Mouse (Mus musculus) neural tube, embryonic 11.5 days (tissue): ENCODE data around the gene Dpysl5. TPM values are rescaled to one million over a fixed set of nuclear protein-coding genes. Genes with fewer than 3 reads are reported as not detected.
A peak's percentile ranks its signal among the peaks of the same experiment; 100 is the strongest.
"Not testable (repeated sequence)": the region's sequence is repeated elsewhere in the genome, so short reads cannot be mapped to it uniquely, and the experiment has no call there.

Experiments used
- ATAC-seq: fragments of 200-750 bp; cut with Nextera tagmentation; 2 replicates; pipeline ENCODE4 v1.8.0; 2017; ENCODE audit warnings: moderate number of reproducible peaks, mild to moderate bottlenecking, moderate TSS enrichment, moderate library complexity; ENCODE audit not compliant: insufficient read depth, low FRiP score, low TSS enrichment
- DNase-seq: peaks from one replicate; pipeline ENCODE4 v3.0.0-alpha.2; 2015; ENCODE audit warnings: low spot score
- H3K27ac ChIP-seq: fragments of 300-500 bp; sonication (generic); 2 replicates; pipeline ENCODE4 v1.5.1; 2014; ENCODE audit warnings: low read depth, mild to moderate bottlenecking, low read length
- H3K27me3 ChIP-seq: fragments of 300-500 bp; sonication (generic); 2 replicates; pipeline ENCODE4 v1.6.1; 2014; ENCODE audit warnings: mild to moderate bottlenecking, low read length, mixed read lengths; ENCODE audit not compliant: control insufficient read depth, insufficient read depth
- H3K36me3 ChIP-seq: fragments of 300-500 bp; sonication (generic); 2 replicates; pipeline ENCODE4 v1.6.1; 2014; ENCODE audit warnings: mild to moderate bottlenecking, low read length, moderate library complexity, mixed read lengths; ENCODE audit not compliant: control insufficient read depth, insufficient read depth
- H3K4me1 ChIP-seq: fragments of 300-500 bp; sonication (generic); 2 replicates; pipeline ENCODE4 v1.6.1; 2014; ENCODE audit warnings: low read length, mixed read lengths; ENCODE audit not compliant: control insufficient read depth, insufficient read depth
- H3K4me2 ChIP-seq: fragments of 300-500 bp; sonication (generic); 2 replicates; pipeline ENCODE4 v1.6.1; 2014; ENCODE audit warnings: low read depth, mild to moderate bottlenecking, moderate library complexity
- H3K4me3 ChIP-seq: fragments of 300-500 bp; sonication (generic); 2 replicates; pipeline ENCODE4 v1.5.1; 2014; ENCODE audit warnings: low read depth, low read length
- H3K9ac ChIP-seq: fragments of 300-500 bp; sonication (generic); 2 replicates; pipeline ENCODE4 v1.6.1; 2014; ENCODE audit warnings: mild to moderate bottlenecking, low read length
- H3K9me3 ChIP-seq: fragments of 300-500 bp; sonication (generic); 2 replicates; pipeline ENCODE4 v1.6.1; 2016; ENCODE audit warnings: low read length; ENCODE audit not compliant: control insufficient read depth
- WGBS: fragments of 180-500 bp; shearing (Covaris S2); extraction: QIAGEN DNeasy Blood & Tissue Kit; methylation state at CpG from one replicate; pipeline ENCODE4 v1.1.7; 2014; 5-methylcytosine and 5-hydroxymethylcytosine counted together
- polyA plus RNA-seq: library from polyadenylated mRNA; unstranded; fragments of >200 nt; fragmentation: Nextera tagmentation; extraction: Ambion mirVana; gene quantifications from 2 replicates; pipeline ENCODE4 v1.2.1, GENCODE M21; 2014

Dpysl5 gene
- polyA plus RNA-seq, 1 experiment from 2014 or later, result 104 TPM

DNA sequence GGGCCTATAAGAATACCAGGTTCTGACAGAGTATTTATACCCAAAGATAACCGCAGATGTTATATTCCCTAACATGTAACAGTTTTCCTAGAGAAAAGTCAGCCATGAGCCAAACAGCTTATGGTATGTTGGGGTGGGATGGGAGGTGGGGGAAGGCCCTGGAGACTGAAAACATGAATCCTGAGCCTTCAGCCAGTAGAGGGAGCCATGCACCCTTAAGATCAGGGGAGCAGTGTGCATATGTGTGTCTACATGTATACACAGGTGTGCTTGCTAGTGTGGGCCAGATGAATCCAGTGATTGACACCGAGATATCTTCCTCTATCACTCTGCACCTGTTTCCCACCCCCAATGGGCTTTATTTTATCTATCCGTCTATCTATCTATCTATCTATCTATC, 24.6 kb upstream of the Dpysl5 start:
- no peak for ATAC-seq
- no peaks in the 10 kb centered on the region for H3K4me1 ChIP-seq
- H3K27me3 ChIP-seq, result no peaks in the 10 kb centered on the region
- H3K36me3 ChIP-seq, result no peaks in the 10 kb centered on the region
- no peak overlapping the region for H3K4me2 ChIP-seq
- no peak overlapping the region for H3K27ac ChIP-seq
- WGBS, result 82% methylated on average over 3 of the region's 3 CpGs
- H3K9ac ChIP-seq, result no peak overlapping the region
- no peak overlapping the region for H3K4me3 ChIP-seq
- peak; percentile 30 for DNase-seq
- H3K9me3 ChIP-seq, result no peaks in the 10 kb centered on the region

DNA sequence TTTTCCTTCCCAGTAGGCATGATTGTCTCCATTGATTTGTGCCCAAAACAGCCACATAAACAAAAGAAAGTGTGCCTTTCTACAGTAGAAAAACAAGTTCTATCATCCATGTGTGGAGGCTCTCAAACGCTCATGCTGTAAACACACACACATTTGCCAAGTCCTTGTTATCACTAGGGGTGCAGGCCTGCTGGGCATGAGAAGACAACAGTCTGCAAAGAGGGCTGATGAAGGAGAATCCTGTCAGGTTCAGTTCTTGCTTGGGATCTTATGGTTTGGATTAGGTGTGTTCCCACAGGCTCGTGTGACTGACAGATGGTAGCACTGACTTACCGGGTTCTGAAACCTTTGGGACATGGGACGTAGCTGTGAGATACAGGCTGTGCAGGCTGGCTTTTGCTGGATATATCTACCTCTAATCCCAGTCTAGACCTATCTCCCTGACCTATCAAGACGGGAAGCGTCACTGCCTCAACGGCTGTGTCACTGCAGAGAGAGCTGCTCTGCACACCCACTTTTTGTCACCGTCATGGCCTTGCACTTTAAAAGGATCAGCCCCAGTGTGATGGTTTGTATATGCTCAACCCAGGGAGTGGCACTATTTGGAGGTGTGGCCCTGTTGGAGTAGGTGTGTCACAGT, 10.9 kb upstream of the Dpysl5 start:
- Histone ChIP-seq H3K4me2 (no peak overlapping the region), H3K36me3 (no peaks in the 10 kb centered on the region), H3K9me3 (no peaks in the 10 kb centered on the region), H3K27ac (no peak overlapping the region), H3K4me3 (no peak overlapping the region), H3K27me3 (no peaks in the 10 kb centered on the region), H3K9ac (no peak overlapping the region), H3K4me1 (no peaks in the 10 kb centered on the region)
- 83% methylated on average over 8 of the region's 8 CpGs for WGBS
- DNase-seq (no peak), ATAC-seq (no peak)

DNA sequence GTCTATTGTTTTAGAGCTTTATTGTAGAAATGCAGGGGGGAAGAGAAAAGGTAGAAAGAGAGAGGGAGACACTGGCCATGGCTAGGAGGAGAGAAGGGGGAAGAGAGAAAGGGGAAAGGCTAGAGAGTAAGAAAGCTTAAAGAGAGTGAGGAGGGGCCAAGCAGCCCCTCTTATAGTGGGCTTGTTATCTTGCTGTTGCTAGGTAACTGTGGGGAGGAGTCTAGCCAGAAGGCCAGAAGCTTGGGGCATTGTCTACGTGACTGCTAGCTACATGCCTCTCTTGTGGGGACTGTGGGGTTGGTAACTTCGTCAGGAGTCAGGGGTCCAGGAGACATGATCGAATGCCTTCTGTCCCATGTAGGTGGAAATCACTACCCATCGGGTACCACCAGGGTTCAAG, 10.0 kb upstream of the Dpysl5 start:
- not testable (repeated sequence) for H3K27me3 ChIP-seq, H3K4me1 ChIP-seq, H3K4me3 ChIP-seq, H3K4me2 ChIP-seq, H3K9me3 ChIP-seq, H3K27ac ChIP-seq, H3K36me3 ChIP-seq, DNase-seq, H3K9ac ChIP-seq, ATAC-seq
- 37% methylated on average over 4 of the region's 4 CpGs for WGBS

DNA sequence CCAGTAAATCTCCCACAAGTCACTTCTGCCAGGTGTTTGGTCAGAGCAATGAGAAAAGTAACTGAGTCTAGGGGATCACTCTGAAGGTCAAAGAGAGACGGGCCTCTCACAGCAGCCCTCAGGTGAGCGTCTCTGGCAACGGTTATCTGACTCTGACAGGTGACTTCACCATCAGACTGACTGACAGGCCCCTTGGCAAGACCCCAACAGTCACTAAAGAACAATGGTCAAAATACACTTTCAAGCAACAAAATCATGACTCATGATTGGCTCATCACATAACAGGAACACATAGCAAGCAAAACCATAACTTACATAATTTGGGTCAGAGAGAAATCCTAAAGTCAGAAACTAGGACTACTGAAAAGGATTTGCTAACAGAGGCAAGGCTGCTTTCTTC, 9.5 kb upstream of the Dpysl5 start:
- ATAC-seq (no peak), DNase-seq (no peak)
- H3K27me3 ChIP-seq, result no peaks in the 10 kb centered on the region
- H3K4me3 ChIP-seq, result no peak overlapping the region
- no peak overlapping the region for H3K27ac ChIP-seq
- H3K9me3 ChIP-seq, result no peaks in the 10 kb centered on the region
- no peak overlapping the region for H3K9ac ChIP-seq
- no peak overlapping the region for H3K4me2 ChIP-seq
- H3K4me1 ChIP-seq, result no peaks in the 10 kb centered on the region
- 92% methylated on average over 3 of the region's 3 CpGs for WGBS
- no peaks in the 10 kb centered on the region for H3K36me3 ChIP-seq

DNA sequence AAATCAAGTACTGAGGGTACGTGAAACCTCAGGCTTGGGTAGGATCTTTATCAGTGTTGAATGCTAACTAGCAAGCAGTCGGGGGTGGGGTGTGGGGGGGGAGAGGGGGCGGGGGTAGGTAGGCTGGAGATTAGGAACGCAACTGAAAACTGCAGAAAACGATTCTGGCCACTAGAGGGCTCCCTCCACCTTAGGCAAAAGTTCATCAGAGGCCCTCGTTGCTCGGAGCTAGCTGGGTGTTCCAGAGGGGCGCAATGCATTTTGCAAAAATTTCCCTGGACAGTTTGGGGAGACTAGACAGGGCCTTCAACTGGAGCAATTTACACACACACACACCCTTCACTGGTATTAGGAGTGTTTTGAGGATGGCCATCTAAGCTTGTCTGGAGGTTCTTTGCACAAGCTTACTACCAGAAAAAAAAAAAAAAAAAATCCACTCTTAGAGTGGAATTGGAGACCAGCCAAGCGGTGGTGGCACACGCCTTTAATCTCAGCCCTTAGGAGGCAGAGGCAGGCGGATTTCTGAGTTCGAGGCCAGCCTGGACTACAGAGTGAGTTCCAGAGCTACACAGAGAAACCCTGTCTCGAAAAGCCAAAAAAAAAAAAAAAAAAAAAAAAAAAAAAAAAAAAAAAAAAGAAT, 1.5 kb upstream of the Dpysl5 start:
- Histone ChIP-seq H3K4me1 (0 out of 2 replicates have a peak, but pooled peaks cover 3% of the 10 kb centered on the region), H3K36me3 (no peaks in the 10 kb centered on the region), H3K9ac (no peak overlapping the region), H3K4me2 (no peak overlapping the region), H3K9me3 (no peaks in the 10 kb centered on the region), H3K27me3 (no peaks in the 10 kb centered on the region), H3K4me3 (no peak overlapping the region), H3K27ac (no peak overlapping the region)
- ATAC-seq (no peak), DNase-seq (peak; percentile 88)
- WGBS, result 10% methylated on average over 13 of the region's 13 CpGs

DNA sequence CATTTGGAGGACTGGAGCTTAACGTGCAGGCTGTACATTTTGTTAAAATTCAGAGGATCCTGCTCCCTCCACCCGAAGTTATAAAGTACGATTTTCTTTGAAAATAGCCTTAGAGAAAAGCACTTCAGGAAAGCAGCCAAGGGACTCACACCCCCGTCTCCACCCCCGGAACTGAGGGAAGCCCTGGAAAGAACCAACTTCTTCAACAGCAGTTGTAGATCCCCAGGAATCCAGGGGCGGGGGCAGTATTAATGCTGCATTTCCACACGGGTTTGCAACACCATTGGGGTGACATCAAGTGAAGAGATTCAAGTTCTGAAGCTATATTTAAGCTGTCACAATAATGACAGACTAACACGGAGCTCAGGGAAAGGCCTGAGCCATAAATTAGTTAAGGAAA, 878 bp upstream of the Dpysl5 start:
- Histone ChIP-seq H3K4me2 (peak overlapping the region; percentile 85), H3K4me1 (0 out of 2 replicates have a peak, but pooled peaks cover 3% of the 10 kb centered on the region), H3K36me3 (no peaks in the 10 kb centered on the region), H3K4me3 (0 out of 2 replicates have a peak overlapping the region, but pooled peaks have one; percentile 56), H3K27me3 (no peaks in the 10 kb centered on the region), H3K9me3 (no peaks in the 10 kb centered on the region), H3K9ac (no peak overlapping the region), H3K27ac (no peak overlapping the region)
- WGBS, result 21% methylated on average over 8 of the region's 8 CpGs
- no peak for DNase-seq
- no peak for ATAC-seq

DNA sequence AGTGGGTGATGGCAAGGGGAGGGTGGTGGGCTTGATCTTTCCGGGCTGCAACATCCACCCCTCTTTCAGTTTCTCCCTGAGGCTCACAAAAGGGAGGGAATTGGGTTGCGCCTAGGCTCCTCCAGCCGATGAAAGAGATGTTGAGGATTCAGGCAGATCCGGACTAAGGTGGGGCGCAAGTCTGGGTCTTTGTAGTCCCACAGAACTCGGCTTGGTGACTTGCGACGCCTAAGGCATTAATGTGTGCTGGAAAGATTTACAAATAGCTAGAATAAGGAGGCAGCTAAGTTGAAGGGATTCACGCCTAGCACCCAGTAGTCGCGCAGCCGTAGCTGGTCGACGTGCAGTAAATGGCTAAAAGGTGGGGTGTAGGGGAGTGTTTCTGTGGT, 632 bp downstream of the Dpysl5 start:
- Histone ChIP-seq H3K27me3 (no peaks in the 10 kb centered on the region), H3K4me2 (peak overlapping the region; percentile 85), H3K4me1 (0 out of 2 replicates have a peak, but pooled peaks cover 3% of the 10 kb centered on the region), H3K36me3 (no peaks in the 10 kb centered on the region), H3K9ac (peak overlapping the region; percentile 80), H3K4me3 (peak overlapping the region; percentile 56), H3K9me3 (no peaks in the 10 kb centered on the region), H3K27ac (peak overlapping the region; percentile 75)
- WGBS, result 0% methylated on average over 14 of the region's 14 CpGs
- ATAC-seq (0 out of 2 replicates have a peak, but pooled peaks have one; percentile 17), DNase-seq (no peak)

DNA sequence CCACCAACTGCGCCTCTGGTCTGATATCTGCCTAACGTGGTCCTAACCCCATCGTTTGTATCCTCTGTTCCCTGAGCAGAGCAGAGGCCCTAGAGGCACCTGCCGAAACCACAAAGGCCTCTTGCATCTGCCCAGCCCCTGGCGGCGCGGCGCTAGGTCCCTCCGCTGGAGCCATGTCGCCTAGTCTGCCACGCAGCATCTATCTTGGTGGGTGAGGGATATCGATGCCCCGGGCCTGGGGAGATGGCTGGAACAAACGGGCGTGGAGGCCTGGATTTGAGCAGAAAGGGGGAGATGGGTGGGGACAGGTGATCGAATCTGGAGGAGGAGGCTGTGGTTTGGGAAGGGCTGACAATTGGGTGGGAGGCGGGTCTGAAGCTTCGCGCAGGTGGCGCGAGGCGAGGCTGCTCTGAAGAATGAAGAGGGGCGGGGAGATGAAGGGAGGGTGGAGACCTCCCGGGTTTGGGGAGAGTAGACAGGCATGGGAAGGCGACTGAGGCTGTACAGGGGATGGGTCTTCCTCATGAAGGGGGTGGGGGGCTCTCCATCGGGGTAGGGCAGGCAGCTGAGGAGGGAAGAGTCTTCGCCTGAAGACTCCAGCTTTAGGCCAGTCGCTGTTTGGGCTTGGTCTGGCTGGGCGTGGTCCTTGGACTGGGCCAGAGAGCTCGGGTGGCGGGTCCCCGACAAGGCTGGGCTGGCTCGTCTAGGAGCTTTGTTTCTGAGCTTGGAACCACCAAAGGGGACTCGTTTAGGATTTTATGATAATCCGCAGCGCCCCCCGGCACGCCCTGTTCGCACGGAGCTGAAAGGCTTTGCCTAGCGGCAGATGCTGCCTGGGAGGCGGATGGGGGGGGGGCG, 1.3 kb downstream of the Dpysl5 start:
- peak; percentile 65 for DNase-seq
- Histone ChIP-seq H3K4me2 (peak overlapping the region; percentile 85), H3K4me1 (0 out of 2 replicates have a peak, but pooled peaks cover 3% of the 10 kb centered on the region), H3K27me3 (no peaks in the 10 kb centered on the region), H3K9ac (peak overlapping the region; percentile 80), H3K9me3 (no peaks in the 10 kb centered on the region), H3K27ac (peak overlapping the region; percentile 75), H3K36me3 (no peaks in the 10 kb centered on the region), H3K4me3 (peak overlapping the region; percentile 56)
- peak; percentile 54 for ATAC-seq
- under 1% methylated on average over 43 of the region's 43 CpGs for WGBS
